Mouse (Mus musculus) embryonic facial prominence, embryonic 12.5 days (tissue): Measurements from ENCODE around the gene Apba1. TPM values are rescaled to one million over a fixed set of nuclear protein-coding genes. Genes with fewer than 3 reads are reported as not detected.

Experiments
- ATAC-seq: fragments of 200-750 bp; cut with Nextera tagmentation; 2 replicates; pipeline ENCODE4 v1.8.0; 2017; ENCODE audit not compliant: insufficient number of reproducible peaks, insufficient read depth, low FRiP score, low TSS enrichment
- H3K27ac ChIP-seq: fragments of 300-500 bp; sonication (generic); 2 replicates; pipeline ENCODE4 v1.5.1; 2016; ENCODE audit warnings: mild to moderate bottlenecking
- H3K27me3 ChIP-seq: fragments of 300-500 bp; sonication (generic); 2 replicates; pipeline ENCODE4 v1.6.1; 2016; ENCODE audit warnings: mild to moderate bottlenecking, moderate library complexity
- H3K36me3 ChIP-seq: fragments of 300-500 bp; sonication (generic); 2 replicates; pipeline ENCODE4 v1.6.1; 2016; ENCODE audit warnings: mild to moderate bottlenecking
- H3K4me1 ChIP-seq: fragments of 300-500 bp; sonication (generic); 2 replicates; pipeline ENCODE4 v1.6.1; 2016
- H3K4me2 ChIP-seq: fragments of 300-500 bp; sonication (generic); replicated peaks from 2 replicates; pipeline ENCODE4 v1.6.1; 2016; ENCODE audit warnings: mild to moderate bottlenecking, moderate library complexity
- H3K4me3 ChIP-seq: fragments of 300-500 bp; sonication (generic); 2 replicates; pipeline ENCODE4 v1.5.1; 2016; ENCODE audit warnings: mild to moderate bottlenecking
- H3K9ac ChIP-seq: fragments of 300-500 bp; sonication (generic); 2 replicates; pipeline ENCODE4 v1.6.1; 2016; ENCODE audit warnings: mild to moderate bottlenecking, moderate library complexity
- H3K9me3 ChIP-seq: fragments of 300-500 bp; sonication (generic); 2 replicates; pipeline ENCODE4 v1.6.1; 2016; ENCODE audit warnings: mild to moderate bottlenecking, moderate library complexity
- WGBS: fragments of 180-500 bp; shearing (Covaris S2); methylation state at CpG from one replicate; pipeline ENCODE4 v1.1.7; 2016; 5-methylcytosine and 5-hydroxymethylcytosine counted together
- polyA plus RNA-seq: library from polyadenylated mRNA; unstranded; fragments of >200 nt; fragmentation: Nextera tagmentation; extraction: Ambion mirVana; gene quantifications from 2 replicates; pipeline ENCODE4 v1.2.1, GENCODE M21; 2016

Gene Apba1
- polyA plus RNA-seq, 1 experiment from 2014 or later: 0.96 TPM

- no peak overlapping the region for H3K4me2 ChIP-seq
- no peak overlapping the region for H3K27ac ChIP-seq
- H3K9me3 ChIP-seq: no peaks in the 10 kb centered on the region; the same call in 1 of the 2 replicates
- no peak overlapping the region for H3K4me3 ChIP-seq
- H3K4me1 ChIP-seq: no peaks in the 10 kb centered on the region
- no peaks in the 10 kb centered on the region for H3K36me3 ChIP-seq
- 92% methylated on average over 7 of the region's 7 CpGs for WGBS
- ATAC-seq: no peak
- H3K27me3 ChIP-seq: no peaks in the 10 kb centered on the region
- H3K9ac ChIP-seq: no peak overlapping the region
These were observed 97.1 kb downstream of the Apba1 start for GRCm38 (mm10) chr19:23855832-23856231.

GRCm38 (mm10) chr19:23858091-23858490, 99.4 kb downstream of the Apba1 start:
- H3K9me3 ChIP-seq: no peaks in the 10 kb centered on the region; the same call in 1 of the 2 replicates
- 93% methylated on average over 4 of the region's 4 CpGs for WGBS
- no peak overlapping the region for H3K27ac ChIP-seq
- no peaks in the 10 kb centered on the region for H3K36me3 ChIP-seq
- no peak for ATAC-seq
- H3K9ac ChIP-seq: no peak overlapping the region
- H3K4me1 ChIP-seq: no peaks in the 10 kb centered on the region
- H3K4me2 ChIP-seq: no peak overlapping the region
- H3K27me3 ChIP-seq: no peaks in the 10 kb centered on the region
- no peak overlapping the region for H3K4me3 ChIP-seq

- Histone ChIP-seq H3K27me3 (no peaks in the 10 kb centered on the region), H3K9ac (no peak overlapping the region), H3K4me3 (no peak overlapping the region), H3K4me2 (no peak overlapping the region), H3K4me1 (no peaks in the 10 kb centered on the region), H3K9me3 (no peaks in the 10 kb centered on the region; the same call in 1 of the 2 replicates), H3K27ac (no peak overlapping the region), H3K36me3 (no peaks in the 10 kb centered on the region)
- 88% methylated on average over 9 of the region's 9 CpGs for WGBS
- ATAC-seq: no peak
These were observed 100.1 kb downstream of the Apba1 start for GRCm38 (mm10) chr19:23858781-23859180.

DNA sequence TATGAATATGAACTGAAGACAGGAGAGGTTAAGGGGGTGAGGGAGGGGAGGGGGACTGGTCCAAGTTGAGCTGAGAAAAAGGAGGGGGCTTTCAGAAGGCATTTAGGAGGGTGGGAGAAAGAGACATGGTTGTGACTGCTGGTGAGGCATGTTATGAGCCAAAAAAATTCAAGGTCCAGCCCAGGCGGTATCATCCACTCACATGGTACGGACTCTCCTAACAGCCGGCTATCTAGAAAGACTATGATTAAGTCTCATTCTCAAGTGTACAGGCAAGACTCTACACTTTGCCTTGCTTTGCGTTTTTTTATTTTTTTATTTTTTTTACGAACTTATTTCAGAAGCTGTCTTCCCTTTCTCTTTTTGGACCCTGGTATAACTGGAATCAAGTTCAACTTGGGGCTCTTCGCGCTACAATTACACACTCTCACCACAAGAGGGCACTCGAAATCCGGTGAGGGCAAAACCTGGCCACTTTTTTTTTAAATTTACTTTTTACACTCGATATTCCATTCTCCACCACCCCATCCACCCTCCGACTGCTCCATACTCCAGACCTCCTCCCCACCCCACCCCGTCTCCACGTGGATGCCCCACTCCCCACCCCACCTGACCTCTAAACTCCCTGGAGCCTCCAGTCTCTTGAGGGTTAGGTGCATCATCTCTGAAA, 101.6 kb downstream of the Apba1 start:
- Histone ChIP-seq H3K27me3 (no peaks in the 10 kb centered on the region), H3K4me3 (no peak overlapping the region), H3K27ac (no peak overlapping the region), H3K9ac (no peak overlapping the region), H3K9me3 (no peaks in the 10 kb centered on the region), H3K36me3 (no peaks in the 10 kb centered on the region), H3K4me1 (no peaks in the 10 kb centered on the region), H3K4me2 (no peak overlapping the region)
- WGBS: 29% methylated on average over 13 of the region's 13 CpGs
- ATAC-seq: no peak

DNA sequence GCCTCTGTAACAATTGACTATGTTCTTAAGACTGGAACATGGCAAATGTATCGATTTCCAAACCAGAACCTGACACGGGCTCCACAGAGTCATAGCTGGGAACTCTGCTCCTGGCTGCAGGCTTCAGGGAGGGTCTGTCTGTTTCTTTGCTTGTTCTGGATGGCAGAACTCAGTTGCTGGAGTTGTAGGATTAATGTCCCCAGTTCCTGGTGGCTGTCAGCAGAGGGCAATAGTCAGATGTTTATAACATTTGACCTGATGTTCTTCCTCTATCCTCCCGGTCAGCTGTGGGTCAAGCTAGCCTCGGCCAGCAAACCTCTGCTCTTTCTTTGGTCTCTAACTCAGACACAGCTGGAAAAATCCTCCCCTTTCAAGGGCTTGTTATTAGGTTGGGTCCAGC, 104.0 kb downstream of the Apba1 start:
- Histone ChIP-seq H3K4me3 (no peak overlapping the region), H3K27ac (no peak overlapping the region), H3K4me1 (no peaks in the 10 kb centered on the region), H3K9ac (no peak overlapping the region), H3K9me3 (no peaks in the 10 kb centered on the region), H3K4me2 (no peak overlapping the region), H3K36me3 (no peaks in the 10 kb centered on the region), H3K27me3 (no peaks in the 10 kb centered on the region)
- 35% methylated on average over 4 of the region's 4 CpGs for WGBS
- no peak for ATAC-seq

DNA sequence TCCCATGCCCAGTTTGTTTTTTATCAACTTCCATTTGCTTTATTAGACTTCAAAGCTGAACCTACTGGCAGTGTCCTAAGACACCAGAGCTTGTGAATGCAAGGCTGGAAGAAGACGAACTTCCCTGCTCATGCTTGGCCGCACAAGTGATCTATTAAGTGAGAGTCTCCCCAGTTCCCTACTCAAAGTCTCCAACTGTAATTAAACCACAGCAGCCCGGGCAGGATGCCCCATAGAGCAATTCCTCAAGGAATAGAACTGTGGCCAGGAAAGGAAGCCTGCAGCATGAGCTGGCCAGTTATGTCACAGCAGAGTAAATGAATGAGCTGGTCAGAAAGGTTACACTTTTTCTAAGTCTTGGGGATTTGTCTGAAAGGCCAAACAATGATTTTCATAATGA, 105.3 kb downstream of the Apba1 start:
- WGBS: 48% methylated on average over 3 of the region's 3 CpGs
- H3K27me3 ChIP-seq: no peaks in the 10 kb centered on the region
- ATAC-seq: no peak
- no peaks in the 10 kb centered on the region for H3K9me3 ChIP-seq
- H3K27ac ChIP-seq: no peak overlapping the region
- H3K4me3 ChIP-seq: no peak overlapping the region
- H3K9ac ChIP-seq: no peak overlapping the region
- H3K4me1 ChIP-seq: no peaks in the 10 kb centered on the region
- H3K36me3 ChIP-seq: no peaks in the 10 kb centered on the region
- no peak overlapping the region for H3K4me2 ChIP-seq

DNA sequence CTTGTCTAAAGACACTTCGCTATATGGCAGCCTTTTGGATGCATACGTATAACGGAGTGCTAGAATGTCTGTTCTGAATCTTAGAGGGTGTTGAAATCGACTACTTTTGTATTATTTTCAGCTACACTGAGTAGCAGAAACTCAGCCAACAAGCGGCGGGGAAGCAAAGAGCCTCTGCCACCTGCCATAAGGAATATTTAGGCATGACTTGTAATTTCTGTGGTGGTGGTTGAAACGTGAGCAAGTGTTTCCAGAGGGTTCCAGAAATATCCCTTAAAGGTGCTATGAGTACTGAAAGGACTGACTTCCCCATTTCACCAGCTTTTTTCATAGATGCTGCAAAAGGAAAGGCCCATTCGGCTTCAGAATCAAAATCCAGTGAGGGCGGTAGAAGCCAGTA, 107.4 kb downstream of the Apba1 start:
- ATAC-seq: no peak
- Histone ChIP-seq H3K9ac (no peak overlapping the region), H3K4me2 (no peak overlapping the region), H3K36me3 (no peaks in the 10 kb centered on the region), H3K4me3 (no peak overlapping the region), H3K27ac (no peak overlapping the region), H3K4me1 (no peaks in the 10 kb centered on the region), H3K9me3 (no peaks in the 10 kb centered on the region), H3K27me3 (no peaks in the 10 kb centered on the region)
- 91% methylated on average over 9 of the region's 9 CpGs for WGBS

DNA sequence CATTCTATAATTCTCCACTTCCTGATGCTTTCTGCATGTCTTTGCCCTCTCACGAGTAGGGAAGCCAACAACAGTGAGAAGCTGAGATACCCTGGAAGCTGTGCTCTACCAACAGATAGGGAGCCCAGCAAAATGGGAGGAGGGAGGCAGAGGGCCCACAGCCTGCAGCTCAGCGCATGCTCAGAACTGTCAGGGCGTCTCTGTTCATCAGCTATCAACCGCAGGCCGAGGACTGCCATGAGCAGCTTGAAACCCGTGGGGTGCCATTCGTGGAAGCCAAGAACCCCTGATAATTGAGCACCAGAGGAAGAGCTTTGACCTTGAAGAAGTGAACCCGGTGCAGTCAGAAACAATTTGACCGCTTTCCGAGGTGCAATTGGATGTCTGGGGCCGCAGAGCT, 108.4 kb downstream of the Apba1 start:
- WGBS: 80% methylated on average over 11 of the region's 11 CpGs
- H3K27ac ChIP-seq: no peak overlapping the region
- no peaks in the 10 kb centered on the region for H3K36me3 ChIP-seq
- H3K4me3 ChIP-seq: no peak overlapping the region
- H3K4me2 ChIP-seq: no peak overlapping the region
- no peak for ATAC-seq
- H3K27me3 ChIP-seq: no peaks in the 10 kb centered on the region
- H3K9me3 ChIP-seq: no peaks in the 10 kb centered on the region
- H3K9ac ChIP-seq: no peak overlapping the region
- no peaks in the 10 kb centered on the region for H3K4me1 ChIP-seq

DNA sequence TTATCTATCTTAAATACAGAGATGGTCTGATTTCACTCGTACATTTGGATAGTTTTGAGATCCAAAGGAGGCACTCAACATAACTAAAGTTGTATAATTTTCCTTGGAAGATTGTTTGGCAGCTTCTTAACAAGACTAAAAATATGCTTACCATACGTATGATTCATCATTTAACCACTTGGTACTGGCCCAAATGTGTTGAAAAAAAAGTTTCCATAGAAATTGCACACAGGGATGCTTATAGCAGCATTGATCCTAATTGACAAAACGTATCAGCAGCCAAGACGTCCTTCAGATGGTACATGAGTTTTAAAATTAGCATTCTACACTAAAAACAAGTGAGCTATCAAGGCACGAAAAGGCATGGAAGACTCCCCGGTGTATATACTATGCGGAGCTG, 108.9 kb downstream of the Apba1 start:
- Histone ChIP-seq H3K27ac (no peak overlapping the region), H3K36me3 (no peaks in the 10 kb centered on the region), H3K4me3 (no peak overlapping the region), H3K9me3 (no peaks in the 10 kb centered on the region), H3K4me2 (no peak overlapping the region), H3K27me3 (no peaks in the 10 kb centered on the region), H3K4me1 (no peaks in the 10 kb centered on the region), H3K9ac (no peak overlapping the region)
- 87% methylated on average over 7 of the region's 7 CpGs for WGBS
- ATAC-seq: no peak

DNA sequence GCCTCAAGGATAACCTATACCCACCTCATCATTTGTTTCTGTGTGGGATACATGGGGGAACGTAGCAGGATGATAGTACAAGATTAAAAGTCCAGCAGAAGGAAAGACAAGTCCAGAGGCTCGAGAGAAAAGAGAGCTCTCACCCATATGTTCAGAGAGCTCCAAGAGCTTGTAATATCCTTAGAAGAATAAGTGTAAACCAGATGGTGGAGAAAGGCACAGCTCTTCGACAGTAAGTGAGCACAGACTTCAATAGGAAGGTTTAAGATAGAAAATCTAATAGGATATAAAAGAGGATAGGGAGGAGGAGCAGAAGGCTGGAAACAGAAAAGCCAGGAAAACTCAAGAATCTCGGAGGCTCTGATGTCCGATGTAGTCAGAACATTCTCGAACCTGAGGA, 115.8 kb downstream of the Apba1 start:
- H3K9ac ChIP-seq: no peak overlapping the region
- H3K4me1 ChIP-seq: no peaks in the 10 kb centered on the region
- H3K27me3 ChIP-seq: no peaks in the 10 kb centered on the region
- no peaks in the 10 kb centered on the region for H3K36me3 ChIP-seq
- no peak overlapping the region for H3K4me3 ChIP-seq
- no peak overlapping the region for H3K27ac ChIP-seq
- H3K4me2 ChIP-seq: no peak overlapping the region
- WGBS: 76% methylated on average over 6 of the region's 6 CpGs
- H3K9me3 ChIP-seq: no peaks in the 10 kb centered on the region
- no peak for ATAC-seq

DNA sequence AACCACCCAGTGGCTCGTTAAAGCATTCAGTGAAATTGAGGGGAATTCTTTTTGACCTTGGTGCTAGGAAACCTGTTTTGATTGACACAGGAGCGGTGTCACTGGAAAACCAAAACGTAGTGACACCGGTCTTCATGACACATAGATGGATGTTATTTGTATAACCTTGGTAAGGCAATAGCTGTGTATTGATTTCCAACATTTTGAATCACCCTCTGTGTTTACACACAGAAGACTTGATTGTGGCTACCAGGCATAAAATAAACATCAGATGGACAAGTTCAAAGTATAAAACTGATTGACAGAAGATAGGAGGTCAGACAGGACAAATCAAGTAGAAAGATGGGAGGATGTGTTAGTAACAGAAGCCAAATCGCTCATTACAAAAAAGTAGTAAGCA, 117.1 kb downstream of the Apba1 start:
- Histone ChIP-seq H3K4me1 (no peaks in the 10 kb centered on the region), H3K4me2 (no peak overlapping the region), H3K9me3 (no peaks in the 10 kb centered on the region), H3K27me3 (no peaks in the 10 kb centered on the region), H3K9ac (no peak overlapping the region), H3K27ac (no peak overlapping the region), H3K36me3 (no peaks in the 10 kb centered on the region), H3K4me3 (no peak overlapping the region)
- ATAC-seq: no peak
- 85% methylated on average over 5 of the region's 5 CpGs for WGBS

DNA sequence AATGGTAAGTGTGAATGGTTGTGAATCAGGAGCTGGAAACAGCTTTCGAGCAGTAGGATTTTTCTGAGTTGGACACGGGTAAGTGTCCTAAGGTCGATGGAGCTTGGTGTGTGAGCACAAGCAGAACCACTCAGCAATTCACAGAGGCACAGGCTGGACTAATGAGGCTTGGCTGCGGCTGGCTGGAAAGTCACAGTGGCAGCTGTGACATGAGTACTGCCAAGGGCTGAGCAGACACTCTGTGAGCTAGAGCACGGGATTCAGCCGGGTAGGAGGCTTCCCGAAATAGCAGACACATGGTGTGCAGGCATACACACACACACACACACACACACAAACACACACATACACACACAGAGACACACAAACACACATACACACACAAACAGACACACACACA, 121.2 kb downstream of the Apba1 start:
- no peaks in the 10 kb centered on the region for H3K9me3 ChIP-seq
- no peaks in the 10 kb centered on the region for H3K27me3 ChIP-seq
- no peak overlapping the region for H3K27ac ChIP-seq
- H3K9ac ChIP-seq: no peak overlapping the region
- H3K4me1 ChIP-seq: no peaks in the 10 kb centered on the region
- whole genome bisulfite sequencing: 75% methylated on average over 7 of the region's 7 CpGs
- no peak for ATAC-seq
- H3K4me3 ChIP-seq: no peak overlapping the region
- H3K36me3 ChIP-seq: no peaks in the 10 kb centered on the region
- H3K4me2 ChIP-seq: no peak overlapping the region

DNA sequence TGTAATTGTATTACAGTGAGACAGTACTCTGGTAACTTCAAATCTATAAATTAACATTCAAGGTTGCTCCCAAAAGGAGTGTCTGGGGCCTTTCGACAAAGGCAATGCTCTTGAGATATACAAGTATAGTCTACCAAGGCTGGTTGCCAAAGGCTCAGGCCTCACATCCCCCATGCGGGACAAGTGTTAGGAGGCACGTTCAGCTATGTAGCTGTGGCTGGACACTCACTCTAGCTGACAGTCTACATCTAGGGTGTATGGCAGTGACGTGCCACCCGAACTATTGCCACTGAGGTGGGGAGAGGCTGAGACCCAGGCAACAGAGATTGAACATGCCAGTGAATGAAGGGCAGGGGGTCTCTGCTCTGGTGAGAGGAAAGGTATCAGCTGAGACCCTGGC, 127.5 kb downstream of the Apba1 start:
- Histone ChIP-seq H3K4me2 (no peak overlapping the region), H3K36me3 (no peaks in the 10 kb centered on the region), H3K27me3 (peaks cover 5% of the 10 kb centered on the region), H3K27ac (no peak overlapping the region), H3K9ac (no peak overlapping the region), H3K9me3 (no peaks in the 10 kb centered on the region), H3K4me1 (no peaks in the 10 kb centered on the region), H3K4me3 (no peak overlapping the region)
- 89% methylated on average over 5 of the region's 5 CpGs for whole genome bisulfite sequencing
- ATAC-seq: no peak
